Mouse (Mus musculus): ENCODE results near the gene Wipi2. TPM values are rescaled to one million over a fixed set of nuclear protein-coding genes. Genes with fewer than 3 reads are reported as not detected.

Gene Wipi2
- polyA plus RNA-seq, 1 experiment from 2014 or later: 61.2 TPM

GRCm38 (mm10) chr5:142707709-142708108, 80.2 kb downstream of the Wipi2 start:
- Histone ChIP-seq H3K4me2 (ENCODE audit: low read depth, low read length) (no peak overlapping the region), H3K4me1 (ENCODE audit: control insufficient read depth, insufficient read depth, low read length) (no peaks in the 10 kb centered on the region; the same call in 1 of the 2 replicates), H3K27ac (replicated peaks; ENCODE audit: low read depth, low read length) (no peak overlapping the region), H3K9me3 (replicated peaks; ENCODE audit: control insufficient read depth, low read length) (no peaks in the 10 kb centered on the region), H3K36me3 (replicated peaks; ENCODE audit: control insufficient read depth, insufficient read depth, low read depth, low read length) (no peaks in the 10 kb centered on the region), H3K9ac (replicated peaks; ENCODE audit: low read length) (no peak overlapping the region), H3K4me3 (ENCODE audit: low read depth, low read length) (no peak overlapping the region), H3K27me3 (ENCODE audit: control insufficient read depth, insufficient read depth, low read length) (0 out of 2 replicates have a peak, but pooled peaks cover 2% of the 10 kb centered on the region)
- no peak for ATAC-seq (replicated peaks; ENCODE audit: insufficient number of reproducible peaks, low FRiP score, low TSS enrichment, low read depth)
- no peak for DNase-seq (ENCODE audit: low spot score)
- WGBS: 83% methylated on average over 5 of the region's 5 CpGs

- Histone ChIP-seq H3K4me3 (ENCODE audit: low read depth, low read length) (no peak overlapping the region), H3K36me3 (replicated peaks; ENCODE audit: control insufficient read depth, insufficient read depth, low read depth, low read length) (no peaks in the 10 kb centered on the region), H3K27ac (replicated peaks; ENCODE audit: low read depth, low read length) (no peak overlapping the region), H3K9me3 (replicated peaks; ENCODE audit: control insufficient read depth, low read length) (no peaks in the 10 kb centered on the region), H3K9ac (replicated peaks; ENCODE audit: low read length) (no peak overlapping the region), H3K4me1 (ENCODE audit: control insufficient read depth, insufficient read depth, low read length) (no peaks in the 10 kb centered on the region), H3K27me3 (ENCODE audit: control insufficient read depth, insufficient read depth, low read length) (no peaks in the 10 kb centered on the region), H3K4me2 (ENCODE audit: low read depth, low read length) (no peak overlapping the region)
- ATAC-seq (replicated peaks; ENCODE audit: insufficient number of reproducible peaks, low FRiP score, low TSS enrichment, low read depth) (no peak), DNase-seq (ENCODE audit: low spot score) (no peak)
- 82% methylated on average over 7 of the region's 7 CpGs for WGBS
Observed at GRCm38 (mm10) chr5:142709436-142709835, 81.9 kb downstream of the Wipi2 start.

- Histone ChIP-seq H3K4me2 (ENCODE audit: low read depth, low read length) (no peak overlapping the region), H3K4me3 (ENCODE audit: low read depth, low read length) (no peak overlapping the region), H3K27ac (replicated peaks; ENCODE audit: low read depth, low read length) (no peak overlapping the region), H3K9me3 (replicated peaks; ENCODE audit: control insufficient read depth, low read length) (no peaks in the 10 kb centered on the region), H3K36me3 (replicated peaks; ENCODE audit: control insufficient read depth, insufficient read depth, low read depth, low read length) (no peaks in the 10 kb centered on the region), H3K9ac (replicated peaks; ENCODE audit: low read length) (no peak overlapping the region), H3K27me3 (ENCODE audit: control insufficient read depth, insufficient read depth, low read length) (no peaks in the 10 kb centered on the region), H3K4me1 (ENCODE audit: control insufficient read depth, insufficient read depth, low read length) (no peaks in the 10 kb centered on the region)
- no peak for ATAC-seq (replicated peaks; ENCODE audit: insufficient number of reproducible peaks, low FRiP score, low TSS enrichment, low read depth)
- WGBS: 84% methylated on average over 5 of the region's 5 CpGs
- DNase-seq (ENCODE audit: low spot score): no peak
Observed at GRCm38 (mm10) chr5:142712373-142712772, 84.9 kb downstream of the Wipi2 start.

DNA sequence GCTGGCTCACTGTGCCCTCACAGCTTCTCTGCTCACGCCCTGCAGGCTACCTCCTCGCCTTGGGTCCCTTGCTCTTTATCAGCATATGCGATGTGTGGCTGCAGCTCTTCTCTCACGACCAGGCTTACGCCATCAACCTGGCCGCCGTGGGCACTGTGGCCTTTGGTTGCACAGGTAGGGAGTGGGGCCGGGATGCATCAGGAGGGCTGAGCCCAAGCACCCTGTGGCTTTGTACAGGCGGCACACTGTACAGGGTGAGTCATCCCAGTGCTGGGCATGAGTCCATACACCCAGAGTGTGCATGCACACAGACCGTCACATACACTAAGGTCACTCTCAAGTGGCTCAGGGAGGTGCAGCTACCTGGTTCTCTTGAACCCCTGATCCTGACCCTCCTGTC, 86.5 kb downstream of the Wipi2 start:
- ATAC-seq (replicated peaks; ENCODE audit: insufficient number of reproducible peaks, low FRiP score, low TSS enrichment, low read depth): no peak
- no peak overlapping the region for H3K9ac ChIP-seq (replicated peaks; ENCODE audit: low read length)

DNA sequence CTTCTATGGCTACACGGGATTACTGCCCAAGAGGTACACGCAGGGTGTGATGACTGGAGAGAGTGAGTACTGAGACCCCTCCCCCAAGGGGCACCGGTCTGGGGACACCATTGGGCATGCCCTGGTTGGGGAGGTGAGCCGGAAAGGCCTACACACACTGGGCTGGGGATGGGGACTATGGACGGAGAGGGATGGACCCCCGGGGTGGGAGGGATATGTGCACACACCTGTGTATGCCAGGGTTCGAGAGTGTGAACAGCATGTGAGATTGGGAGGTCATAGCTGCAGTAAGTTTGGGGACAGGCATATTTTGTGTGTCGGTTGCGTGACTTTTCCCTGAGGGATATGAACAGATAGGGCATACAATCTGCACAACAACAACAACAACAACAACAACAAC, 87.6 kb downstream of the Wipi2 start:
- 86% methylated on average over 9 of the region's 9 CpGs for WGBS
- no peak overlapping the region for H3K4me2 ChIP-seq (ENCODE audit: low read depth, low read length)
- H3K27me3 ChIP-seq (ENCODE audit: control insufficient read depth, insufficient read depth, low read length): no peaks in the 10 kb centered on the region
- DNase-seq (ENCODE audit: low spot score) (no peak), ATAC-seq (replicated peaks; ENCODE audit: insufficient number of reproducible peaks, low FRiP score, low TSS enrichment, low read depth) (no peak)
- H3K9ac ChIP-seq (replicated peaks; ENCODE audit: low read length): no peak overlapping the region
- H3K4me1 ChIP-seq (ENCODE audit: control insufficient read depth, insufficient read depth, low read length): no peaks in the 10 kb centered on the region
- H3K27ac ChIP-seq (replicated peaks; ENCODE audit: low read depth, low read length): no peak overlapping the region
- no peak overlapping the region for H3K4me3 ChIP-seq (ENCODE audit: low read depth, low read length)
- H3K36me3 ChIP-seq (replicated peaks; ENCODE audit: control insufficient read depth, insufficient read depth, low read depth, low read length): no peaks in the 10 kb centered on the region
- H3K9me3 ChIP-seq (replicated peaks; ENCODE audit: control insufficient read depth, low read length): no peaks in the 10 kb centered on the region

More for the DNA sequence above, 86.5 kb downstream of the Wipi2 start:
- Histone ChIP-seq H3K4me3 (ENCODE audit: low read depth, low read length) (no peak overlapping the region), H3K27ac (replicated peaks; ENCODE audit: low read depth, low read length) (no peak overlapping the region), H3K4me1 (ENCODE audit: control insufficient read depth, insufficient read depth, low read length) (no peaks in the 10 kb centered on the region), H3K9me3 (replicated peaks; ENCODE audit: control insufficient read depth, low read length) (no peaks in the 10 kb centered on the region), H3K27me3 (ENCODE audit: control insufficient read depth, insufficient read depth, low read length) (no peaks in the 10 kb centered on the region), H3K36me3 (replicated peaks; ENCODE audit: control insufficient read depth, insufficient read depth, low read depth, low read length) (no peaks in the 10 kb centered on the region), H3K4me2 (ENCODE audit: low read depth, low read length) (no peak overlapping the region)
- 90% methylated on average over 10 of the region's 10 CpGs for WGBS
- DNase-seq (ENCODE audit: low spot score): no peak

DNA sequence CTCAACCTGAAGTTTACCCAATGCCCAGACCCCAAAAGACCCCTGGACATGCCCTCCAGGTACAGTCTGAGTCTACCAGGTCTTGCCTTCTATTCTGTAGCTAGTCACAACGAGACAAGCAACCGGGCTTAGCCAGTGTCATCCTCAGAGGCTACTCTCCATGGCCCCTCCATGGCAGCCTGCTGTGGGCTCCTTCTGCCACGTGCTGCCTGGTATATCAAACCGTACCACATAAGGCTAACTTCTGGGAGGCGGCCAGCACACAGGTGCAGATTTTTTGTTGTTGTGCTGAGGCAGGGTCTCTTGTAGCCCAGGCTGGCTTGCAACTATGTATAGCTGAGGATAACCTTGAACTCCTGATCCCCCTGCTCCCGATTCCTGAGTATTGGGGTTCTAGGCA, 88.6 kb downstream of the Wipi2 start:
- Histone ChIP-seq H3K4me1 (ENCODE audit: control insufficient read depth, insufficient read depth, low read length) (no peaks in the 10 kb centered on the region), H3K9ac (replicated peaks; ENCODE audit: low read length) (no peak overlapping the region), H3K27ac (replicated peaks; ENCODE audit: low read depth, low read length) (no peak overlapping the region), H3K36me3 (replicated peaks; ENCODE audit: control insufficient read depth, insufficient read depth, low read depth, low read length) (no peaks in the 10 kb centered on the region), H3K4me2 (ENCODE audit: low read depth, low read length) (no peak overlapping the region), H3K9me3 (replicated peaks; ENCODE audit: control insufficient read depth, low read length) (no peaks in the 10 kb centered on the region), H3K4me3 (ENCODE audit: low read depth, low read length) (no peak overlapping the region), H3K27me3 (ENCODE audit: control insufficient read depth, insufficient read depth, low read length) (no peaks in the 10 kb centered on the region)
- no peak for DNase-seq (ENCODE audit: low spot score)
- no peak for ATAC-seq (replicated peaks; ENCODE audit: insufficient number of reproducible peaks, low FRiP score, low TSS enrichment, low read depth)
- 83% methylated on average over 6 of the region's 6 CpGs for WGBS

- Histone ChIP-seq H3K9me3 (replicated peaks; ENCODE audit: control insufficient read depth, low read length) (no peaks in the 10 kb centered on the region), H3K27me3 (ENCODE audit: control insufficient read depth, insufficient read depth, low read length) (no peaks in the 10 kb centered on the region), H3K4me2 (ENCODE audit: low read depth, low read length) (no peak overlapping the region), H3K36me3 (replicated peaks; ENCODE audit: control insufficient read depth, insufficient read depth, low read depth, low read length) (no peaks in the 10 kb centered on the region), H3K4me1 (ENCODE audit: control insufficient read depth, insufficient read depth, low read length) (no peaks in the 10 kb centered on the region), H3K4me3 (ENCODE audit: low read depth, low read length) (no peak overlapping the region), H3K9ac (replicated peaks; ENCODE audit: low read length) (no peak overlapping the region), H3K27ac (replicated peaks; ENCODE audit: low read depth, low read length) (no peak overlapping the region)
- DNase-seq (ENCODE audit: low spot score) (peak; percentile 85), ATAC-seq (replicated peaks; ENCODE audit: insufficient number of reproducible peaks, low FRiP score, low TSS enrichment, low read depth) (peak; percentile 14)
- 21% methylated on average over 4 of the region's 4 CpGs for WGBS
Observed at GRCm38 (mm10) chr5:142718037-142718436, 90.5 kb downstream of the Wipi2 start.

GRCm38 (mm10) chr5:142718486-142718885, 91.0 kb downstream of the Wipi2 start:
- Histone ChIP-seq H3K27me3 (ENCODE audit: control insufficient read depth, insufficient read depth, low read length) (no peaks in the 10 kb centered on the region), H3K36me3 (replicated peaks; ENCODE audit: control insufficient read depth, insufficient read depth, low read depth, low read length) (no peaks in the 10 kb centered on the region), H3K4me1 (ENCODE audit: control insufficient read depth, insufficient read depth, low read length) (no peaks in the 10 kb centered on the region), H3K9me3 (replicated peaks; ENCODE audit: control insufficient read depth, low read length) (no peaks in the 10 kb centered on the region), H3K9ac (replicated peaks; ENCODE audit: low read length) (no peak overlapping the region), H3K4me3 (ENCODE audit: low read depth, low read length) (no peak overlapping the region), H3K27ac (replicated peaks; ENCODE audit: low read depth, low read length) (no peak overlapping the region), H3K4me2 (ENCODE audit: low read depth, low read length) (no peak overlapping the region)
- 56% methylated on average over 25 of the region's 25 CpGs for WGBS
- no peak for DNase-seq (ENCODE audit: low spot score)
- no peak for ATAC-seq (replicated peaks; ENCODE audit: insufficient number of reproducible peaks, low FRiP score, low TSS enrichment, low read depth)
